Mouse (Mus musculus): ENCODE data around the gene Polr2c.

DNA sequence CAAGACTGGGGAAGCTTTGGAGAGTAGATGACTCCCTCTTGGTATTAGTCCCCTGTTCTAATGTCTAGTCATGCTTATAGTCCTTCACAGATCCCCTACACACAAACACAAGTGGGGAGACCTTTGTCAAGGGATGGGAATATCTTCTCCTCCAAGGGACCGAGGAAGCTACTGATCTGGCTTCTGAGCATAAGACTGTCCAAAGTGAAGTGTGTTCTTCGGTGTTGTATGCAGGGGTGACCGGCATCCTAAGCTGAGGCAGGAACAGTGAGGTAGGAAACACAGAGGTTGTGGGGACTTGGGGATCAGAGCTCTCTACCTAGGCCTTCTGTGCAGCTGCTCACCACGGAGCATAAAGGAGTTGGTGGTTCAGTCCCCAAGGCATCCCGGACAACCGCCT is 64.9 kb downstream of the Polr2c start:
- no peak for TF ChIP-seq GATA1 (IDR thresholded peaks at IDR 0.05; ENCODE audit: low read length)
- no peak for TF ChIP-seq TAL1 (IDR thresholded peaks at IDR 0.05; ENCODE audit: low read length)
